Mouse (Mus musculus) spleen, adult 12 weeks (tissue): ENCODE measurements around the gene Gipc2.
A peak's percentile ranks its signal among the peaks of the same experiment; 100 is the strongest.
"Not testable (repeated sequence)": the region's sequence is repeated elsewhere in the genome, so short reads cannot be mapped to it uniquely, and the experiment has no call there.

ENCODE experiments used
- DNase-seq: peaks from one replicate; pipeline ENCODE4 v3.0.0; 2022; ENCODE audit warnings: low spot score

The Gipc2 gene

GRCm38 (mm10) chr3:152155296-152155948, 10.6 kb downstream of the Gipc2 start:
- DNase-seq = no peak

DNA sequence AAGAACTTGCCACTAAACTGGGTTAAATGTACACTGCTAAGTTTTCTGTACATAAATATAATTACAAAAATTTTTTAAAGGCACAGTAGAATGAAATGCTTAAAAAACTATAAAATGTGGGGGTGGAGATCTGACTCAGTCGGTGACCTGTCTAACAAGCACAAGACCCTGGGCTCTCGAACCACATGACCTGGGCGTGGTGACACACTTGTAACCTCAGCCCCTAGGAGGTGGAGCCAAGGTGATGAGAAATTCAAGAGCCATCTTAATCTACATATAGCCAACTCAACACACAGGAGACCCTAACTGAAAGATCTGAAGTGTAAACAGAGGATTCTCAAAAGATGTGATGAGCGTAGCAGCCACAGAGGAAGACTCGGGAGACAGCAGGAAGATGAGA, 11.9 kb downstream of the Gipc2 start:
- DNase-seq = no peak

DNA sequence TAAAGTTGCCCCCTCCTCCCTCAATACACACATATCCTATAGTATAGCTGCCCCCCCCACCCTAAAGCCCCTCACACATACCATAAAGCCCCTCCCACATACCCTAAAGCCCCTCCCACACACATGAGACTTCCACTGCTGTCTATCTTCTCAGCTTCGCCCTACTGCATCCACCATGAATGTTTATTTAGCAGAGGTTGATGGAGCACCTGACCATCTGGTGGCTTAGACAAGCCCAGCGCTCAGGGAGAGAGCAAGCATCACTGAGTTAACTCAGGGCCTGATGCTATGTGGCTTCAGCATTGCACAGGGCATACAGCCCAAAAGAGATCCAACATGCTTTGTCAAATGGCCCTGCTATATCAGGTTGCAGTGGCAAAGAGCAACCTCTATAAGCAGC, 12.9 kb downstream of the Gipc2 start:
- DNase-seq = no peak

DNA sequence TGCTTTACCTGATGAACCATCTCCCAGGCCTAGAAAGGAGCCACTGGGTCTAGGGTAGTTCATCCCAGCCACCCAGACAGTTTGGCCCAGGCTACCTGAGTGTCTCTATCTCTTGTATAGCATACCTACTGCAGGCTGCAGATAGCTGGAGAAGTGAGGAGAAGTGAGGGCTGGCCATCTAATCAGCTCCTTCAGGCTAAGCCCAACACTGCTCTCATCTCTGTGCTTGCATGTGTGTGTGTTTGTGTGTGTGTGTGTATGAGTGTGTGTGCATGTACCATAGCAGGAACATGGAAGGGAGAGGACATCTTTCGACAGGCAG, 13.6 kb downstream of the Gipc2 start:
- DNase-seq = peak; percentile 36

GRCm38 (mm10) chr3:152151725-152152482, 14.1 kb downstream of the Gipc2 start:
- no peak for DNase-seq

- no peak for DNase-seq
Observed at GRCm38 (mm10) chr3:152149863-152150262, 16.2 kb downstream of the Gipc2 start.

GRCm38 (mm10) chr3:152149449-152149848, 16.6 kb downstream of the Gipc2 start:
- DNase-seq = no peak

- no peak for DNase-seq
Observed at GRCm38 (mm10) chr3:152147085-152147831, 18.8 kb downstream of the Gipc2 start.

DNA sequence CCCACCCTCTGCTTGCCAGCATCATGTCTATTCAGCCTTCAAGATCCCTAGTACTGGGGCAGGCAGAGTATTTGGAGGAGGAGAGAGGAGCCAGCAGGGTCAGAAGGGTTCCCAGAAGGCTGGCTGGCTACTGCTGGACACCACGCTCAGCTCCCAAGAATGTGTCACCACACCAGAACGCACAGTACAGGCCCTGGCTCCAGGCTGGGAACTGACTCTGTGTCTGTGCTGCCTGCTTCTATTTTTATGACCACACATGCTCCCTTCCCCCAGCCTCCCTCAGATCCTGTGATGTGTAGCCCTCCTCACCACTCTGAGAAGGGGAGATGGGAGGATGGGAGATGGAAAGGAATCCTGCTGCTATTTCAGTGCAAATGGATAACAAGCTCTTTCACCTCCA, 20.8 kb downstream of the Gipc2 start:
- no peak for DNase-seq

GRCm38 (mm10) chr3:152142989-152143695, 22.9 kb downstream of the Gipc2 start:
- DNase-seq = no peak

DNA sequence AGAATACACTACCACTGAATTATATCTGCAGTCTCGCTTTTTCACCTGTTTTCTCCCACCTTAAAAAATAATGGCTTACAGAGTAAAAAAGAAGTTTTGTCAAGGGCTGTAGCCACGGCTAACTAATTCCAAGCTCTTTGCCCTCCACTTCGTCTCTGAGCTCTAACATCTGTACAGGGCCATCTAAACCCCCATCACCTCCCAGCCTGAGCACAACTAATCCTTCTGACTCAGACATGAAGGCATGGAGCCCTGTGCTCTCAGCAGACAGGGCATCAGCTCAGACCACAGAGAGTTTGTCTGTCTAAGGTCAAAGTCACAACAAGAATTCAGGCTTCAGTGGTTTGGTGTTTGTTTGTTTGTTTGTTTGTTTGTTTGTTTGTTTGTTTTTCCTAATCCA, 23.9 kb downstream of the Gipc2 start:
- no peak for DNase-seq

DNA sequence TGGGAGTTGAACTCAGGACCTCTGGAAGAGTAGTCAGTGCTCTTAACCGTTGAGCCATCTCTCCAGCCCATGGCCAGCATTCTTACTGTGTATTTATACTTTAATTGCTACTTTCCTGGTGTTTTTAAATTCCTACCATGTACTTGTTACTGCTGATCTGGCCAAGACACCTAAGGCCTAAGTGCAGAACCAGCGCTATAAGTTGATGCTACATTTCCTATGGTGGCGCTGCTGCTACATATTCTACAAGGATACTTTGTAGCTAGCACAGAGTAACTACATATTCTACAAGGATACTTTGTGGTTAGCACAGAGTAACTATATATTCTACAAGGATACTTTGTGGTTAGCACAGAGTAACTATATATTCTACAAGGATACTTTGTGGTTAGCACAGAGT, 26.7 kb downstream of the Gipc2 start:
- not testable (repeated sequence) for DNase-seq

- not testable (repeated sequence) for DNase-seq
Observed at GRCm38 (mm10) chr3:152136106-152136505, 29.9 kb downstream of the Gipc2 start.

- DNase-seq = no peak
Observed at GRCm38 (mm10) chr3:152133621-152134020, 32.4 kb downstream of the Gipc2 start.

DNA sequence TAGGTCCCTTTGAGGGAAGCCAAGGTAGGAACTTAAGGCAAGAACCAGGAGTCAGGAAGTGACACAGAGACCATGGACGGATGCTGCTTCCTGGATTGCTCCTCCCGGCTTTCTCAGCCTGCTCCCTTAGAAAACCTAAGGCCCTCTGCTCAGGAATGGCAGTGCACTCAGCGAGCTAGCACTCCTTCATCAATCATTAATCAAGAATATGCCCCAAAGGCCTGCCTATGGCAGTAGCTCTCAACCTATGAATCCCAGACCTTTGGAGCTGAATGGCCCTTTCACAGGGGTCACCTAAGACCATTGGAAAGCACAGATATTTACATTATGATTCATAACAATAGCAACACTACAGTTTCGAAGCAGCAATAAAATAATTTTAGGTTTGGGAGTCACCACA, 35.1 kb downstream of the Gipc2 start:
- DNase-seq = no peak

DNA sequence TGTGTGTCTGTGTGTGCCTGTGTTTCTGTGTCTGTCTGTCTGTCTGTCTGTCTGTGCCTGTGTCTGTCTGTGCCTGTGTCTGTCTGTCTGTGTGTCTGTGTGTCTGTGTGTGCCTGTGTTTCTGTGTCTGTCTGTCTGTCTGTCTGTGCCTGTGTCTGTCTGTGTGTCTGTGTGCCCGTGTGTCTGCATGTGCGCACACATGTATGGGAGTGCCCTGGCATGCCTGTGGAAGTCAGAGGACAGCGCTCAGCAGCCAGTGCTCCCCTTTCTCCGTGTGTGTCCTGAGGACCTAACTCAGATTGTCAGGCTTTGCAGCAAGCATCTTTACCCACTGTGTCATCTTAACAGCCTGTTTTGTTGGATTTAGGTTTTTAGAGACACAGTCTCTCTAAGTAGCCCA, 36.6 kb downstream of the Gipc2 start:
- not testable (repeated sequence) for DNase-seq

DNA sequence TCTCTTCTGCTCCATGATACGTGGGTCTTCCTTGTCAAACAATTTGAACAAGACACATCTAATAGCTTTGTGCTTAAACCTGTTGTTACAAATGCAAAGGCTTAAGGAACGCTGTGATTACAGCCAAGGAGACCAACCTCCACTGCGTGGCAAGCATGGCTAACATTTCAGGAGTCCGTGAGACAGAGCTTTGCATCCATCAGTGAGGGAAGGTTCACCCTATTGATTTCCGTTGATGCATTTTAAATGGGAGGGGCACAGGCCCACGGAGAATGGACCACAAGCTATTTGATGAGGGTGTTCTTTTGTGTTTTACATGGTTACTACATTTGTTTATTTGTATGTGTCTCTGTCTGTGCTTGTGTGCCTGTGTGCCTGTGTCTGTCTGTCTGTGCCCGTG, 37.4 kb downstream of the Gipc2 start:
- no peak for DNase-seq

DNA sequence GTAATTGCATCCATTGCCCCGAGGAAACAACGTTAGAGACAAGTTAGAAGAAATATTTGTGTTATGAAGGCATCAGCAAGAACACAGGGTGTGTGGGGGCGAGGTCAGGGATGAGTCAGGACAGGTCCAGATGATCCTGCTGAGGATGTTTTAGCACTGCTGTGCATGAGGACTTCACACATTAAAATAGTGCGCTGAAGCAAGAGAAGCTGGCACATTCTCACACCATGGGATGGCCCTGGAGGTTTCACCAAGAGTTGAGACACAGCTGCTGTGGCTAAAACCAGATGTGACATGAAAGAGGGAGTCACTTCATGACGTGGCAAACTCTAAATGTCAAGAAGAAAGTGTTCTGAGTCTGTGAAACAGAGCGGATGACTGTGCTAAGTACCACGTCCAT, 38.9 kb downstream of the Gipc2 start:
- DNase-seq = no peak

- no peak for DNase-seq
Observed at GRCm38 (mm10) chr3:152122720-152123119, 43.3 kb downstream of the Gipc2 start.

GRCm38 (mm10) chr3:152122101-152122500, 43.9 kb downstream of the Gipc2 start:
- DNase-seq = peak; percentile 64

GRCm38 (mm10) chr3:152121169-152122009, 44.6 kb downstream of the Gipc2 start:
- DNase-seq = no peak

- DNase-seq = no peak
Observed at GRCm38 (mm10) chr3:152119987-152120386, 46.0 kb downstream of the Gipc2 start.
